ENCODE assay signal across 19 mouse cellular contexts in genomic region chr2:83698484-83698883, GRCm38 (mm10). TPM values are rescaled to one million over a fixed set of nuclear protein-coding genes. Genes with fewer than 3 reads are reported as not detected.
DNase-seq lines count a peak whose midpoint lies in the region; ATAC-seq and TF ChIP-seq lines count a peak whose summit lies in the region.
"Had no signal": no experiment of that assay in that cellular context is flagged by ENCODE, and none has a peak within 500 bp of the region (broad histone marks: within the 10 kb centered on the region; RNA-seq: fewer than 3 reads in every experiment).

No protein-coding gene starts in this region.

- H3K4me3 ChIP-seq in kidney, postnatal 0 days (replicated peaks; ENCODE audit: low read depth, low read length): no peak overlapping the region
- H3K4me3 ChIP-seq in midbrain, postnatal 0 days (ENCODE audit: low read depth, low read length): no peak overlapping the region
- H3K4me3 ChIP-seq in midbrain, embryonic 11.5 days (ENCODE audit: low read depth, low read length): no peak overlapping the region
- H3K4me3 ChIP-seq in stomach, postnatal 0 days (ENCODE audit: low read depth, low read length): no peak overlapping the region
- H3K4me3 ChIP-seq: embryonic facial prominence, embryonic 15.5 days; liver, embryonic 15.5 days; megakaryocyte, embryonic 14.5 days; neural tube, embryonic 15.5 days had no signal

- no peak for DNase-seq in kidney, postnatal 0 days (ENCODE audit: low spot score)
- no peak for DNase-seq in kidney, adult 9 months
- DNase-seq in midbrain, postnatal 0 days (ENCODE audit: low spot score): no peak
- no peak for DNase-seq in midbrain, embryonic 11.5 days (ENCODE audit: low spot score, missing footprints)
- DNase-seq in stomach, postnatal 0 days (ENCODE audit: low spot score): no peak
- DNase-seq in T-cell, adult 2 months (ENCODE audit: low spot score): no peak
- DNase-seq in Muller cell, postnatal 12 days (ENCODE audit: inconsistent ontology term): no peak
- DNase-seq: adrenal gland, postnatal 10 days; cerebellum, adult 9-10 months; heart, postnatal 36 days; kidney, postnatal 10 days; layer of hippocampus, adult 9-11 months; spleen, adult 18-20 months; thymus, postnatal 36 days had no signal

- WGBS in kidney, postnatal 0 days: 78% methylated on average over 1 of the region's 1 CpGs
- WGBS in midbrain, postnatal 0 days: 91% methylated on average over 1 of the region's 1 CpGs
- WGBS in midbrain, embryonic 11.5 days: 74% methylated on average over 1 of the region's 1 CpGs
- WGBS in stomach, postnatal 0 days: 86% methylated on average over 1 of the region's 1 CpGs

- peak; percentile 49; the same call in 1 of the 2 replicates for TF ChIP-seq CTCF in kidney, postnatal 0 days (IDR thresholded peaks at IDR 0.05; ENCODE audit: low read depth)
- peak; percentile 36 for TF ChIP-seq CTCF in midbrain, postnatal 0 days (IDR thresholded peaks at IDR 0.05)
- peak; percentile 57 for TF ChIP-seq CTCF in stomach, postnatal 0 days (IDR thresholded peaks at IDR 0.05; ENCODE audit: low read depth)

- no peaks in the 10 kb centered on the region for H3K4me1 ChIP-seq in kidney, postnatal 0 days (replicated peaks; ENCODE audit: insufficient read depth, low read length)
- no peaks in the 10 kb centered on the region for H3K4me1 ChIP-seq in midbrain, postnatal 0 days (ENCODE audit: insufficient read depth, low read length)
- H3K4me1 ChIP-seq in midbrain, embryonic 11.5 days (ENCODE audit: control insufficient read depth, insufficient read depth, low read length): no peaks in the 10 kb centered on the region
- H3K4me1 ChIP-seq in stomach, postnatal 0 days (replicated peaks; ENCODE audit: control insufficient read depth, insufficient read depth): no peaks in the 10 kb centered on the region
- H3K4me1 ChIP-seq: embryonic facial prominence, embryonic 15.5 days; liver, embryonic 15.5 days; neural tube, embryonic 15.5 days had no signal

- no peak for TF ChIP-seq EP300 in stomach, postnatal 0 days (optimal IDR thresholded peaks at IDR 0.05)

- no peak overlapping the region for H3K4me2 ChIP-seq in kidney, postnatal 0 days (ENCODE audit: low read length)
- no peak overlapping the region for H3K4me2 ChIP-seq in midbrain, postnatal 0 days (ENCODE audit: low read depth, low read length, poor library complexity, severe bottlenecking)
- no peak overlapping the region for H3K4me2 ChIP-seq in midbrain, embryonic 11.5 days
- no peak overlapping the region for H3K4me2 ChIP-seq in stomach, postnatal 0 days (replicated peaks; ENCODE audit: low read depth)
- H3K4me2 ChIP-seq: embryonic facial prominence, embryonic 15.5 days; liver, embryonic 15.5 days; neural tube, embryonic 15.5 days had no signal

- H3K9ac ChIP-seq in kidney, postnatal 0 days (ENCODE audit: low read depth, low read length): no peak overlapping the region
- no peak overlapping the region for H3K9ac ChIP-seq in midbrain, postnatal 0 days (replicated peaks; ENCODE audit: low read length, poor library complexity, severe bottlenecking)
- no peak overlapping the region for H3K9ac ChIP-seq in midbrain, embryonic 11.5 days (ENCODE audit: low read length)
- no peak overlapping the region for H3K9ac ChIP-seq in stomach, postnatal 0 days (ENCODE audit: low read length)
- H3K9ac ChIP-seq: embryonic facial prominence, embryonic 15.5 days; liver, embryonic 15.5 days; neural tube, embryonic 15.5 days had no signal

- H3K27me3 ChIP-seq in kidney, postnatal 0 days (ENCODE audit: insufficient read depth, low read length): no peaks in the 10 kb centered on the region
- H3K27me3 ChIP-seq in midbrain, postnatal 0 days (ENCODE audit: insufficient read depth, low read length): no peaks in the 10 kb centered on the region
- no peaks in the 10 kb centered on the region for H3K27me3 ChIP-seq in midbrain, embryonic 11.5 days (ENCODE audit: control insufficient read depth, insufficient read depth, low read length)
- H3K27me3 ChIP-seq in stomach, postnatal 0 days (ENCODE audit: control insufficient read depth, insufficient read depth, low read length): no peaks in the 10 kb centered on the region
- H3K27me3 ChIP-seq: embryonic facial prominence, embryonic 15.5 days; liver, embryonic 15.5 days; megakaryocyte, embryonic 14.5 days; neural tube, embryonic 15.5 days had no signal

- no peaks in the 10 kb centered on the region for H3K9me3 ChIP-seq in kidney, postnatal 0 days (replicated peaks; ENCODE audit: low read length)
- H3K9me3 ChIP-seq in midbrain, postnatal 0 days (ENCODE audit: low read length): no peaks in the 10 kb centered on the region
- no peaks in the 10 kb centered on the region for H3K9me3 ChIP-seq in midbrain, embryonic 11.5 days (ENCODE audit: control insufficient read depth, low read length)
- no peaks in the 10 kb centered on the region for H3K9me3 ChIP-seq in stomach, postnatal 0 days (ENCODE audit: control insufficient read depth, low read length)
- H3K9me3 ChIP-seq: embryonic facial prominence, embryonic 15.5 days; liver, embryonic 15.5 days; megakaryocyte, embryonic 14.5 days; neural tube, embryonic 15.5 days had no signal

- ATAC-seq in kidney, postnatal 0 days (replicated peaks; ENCODE audit: low FRiP score, low read depth): no peak
- no peak for ATAC-seq in midbrain, postnatal 0 days (ENCODE audit: low FRiP score)
- no peak for ATAC-seq in midbrain, embryonic 11.5 days (ENCODE audit: low FRiP score)
- 0 out of 2 replicates have a peak, but pooled peaks have one; percentile 34 for ATAC-seq in common myeloid progenitor, adult 5-6 weeks (replicated peaks; ENCODE audit: low read depth, poor library complexity, severe bottlenecking)
- no peak for ATAC-seq in stomach, postnatal 0 days (ENCODE audit: low FRiP score, low TSS enrichment)

- no peaks in the 10 kb centered on the region for H3K36me3 ChIP-seq in kidney, postnatal 0 days (ENCODE audit: insufficient read depth, low read length)
- no peaks in the 10 kb centered on the region for H3K36me3 ChIP-seq in midbrain, postnatal 0 days (ENCODE audit: insufficient read depth, low read length)
- no peaks in the 10 kb centered on the region for H3K36me3 ChIP-seq in midbrain, embryonic 11.5 days (ENCODE audit: control insufficient read depth, insufficient read depth, low read length)
- no peaks in the 10 kb centered on the region for H3K36me3 ChIP-seq in stomach, postnatal 0 days (ENCODE audit: control insufficient read depth, insufficient read depth, low read length)
- H3K36me3 ChIP-seq: embryonic facial prominence, embryonic 15.5 days; liver, embryonic 15.5 days; neural tube, embryonic 15.5 days had no signal

- H3K27ac ChIP-seq in kidney, postnatal 0 days: no peak overlapping the region
- H3K27ac ChIP-seq in midbrain, postnatal 0 days (ENCODE audit: low read depth, low read length): no peak overlapping the region
- H3K27ac ChIP-seq in midbrain, embryonic 11.5 days (ENCODE audit: low read depth, low read length): no peak overlapping the region
- no peak overlapping the region for H3K27ac ChIP-seq in stomach, postnatal 0 days (replicated peaks)
- H3K27ac ChIP-seq: embryonic facial prominence, embryonic 15.5 days; liver, embryonic 15.5 days; neural tube, embryonic 15.5 days had no signal

RNA-seq across cellular contexts. Expression of gene Itgav, which starts 25.7 kb away (rescaled TPM):
- 164 and 165 TPM in 2 replicates for polyA plus RNA-seq in kidney, postnatal 0 days (2015; fragmentation: Nextera tagmentation; extraction: Ambion mirVana)
- total RNA-seq in midbrain, postnatal 0 days (2014; rRNA removed): 30.5 and 30.7 TPM in 2 replicates
- 26.7 and 30.8 TPM in 2 replicates for polyA plus RNA-seq in midbrain, postnatal 0 days (2015; fragmentation: Nextera tagmentation; extraction: Ambion mirVana)
- 40.5 and 41.7 TPM in 2 replicates for polyA plus RNA-seq in midbrain, embryonic 11.5 days (2014; fragmentation: Nextera tagmentation; extraction: Ambion mirVana)
- 11.5 and 14.4 TPM in 2 replicates for total RNA-seq in common myeloid progenitor, adult 5-6 weeks (2017)
- polyA plus RNA-seq in stomach, postnatal 0 days (2015; fragmentation: Nextera tagmentation; extraction: Ambion mirVana): 69.8 and 74.3 TPM in 2 replicates

RNA-seq across cellular contexts. Expression of gene Zc3h15, which starts 54.2 kb away (rescaled TPM):
- polyA plus RNA-seq in kidney, postnatal 0 days (2015; fragmentation: Nextera tagmentation; extraction: Ambion mirVana): 158 and 160 TPM in 2 replicates
- 89.0 and 109 TPM in 2 replicates for total RNA-seq in midbrain, postnatal 0 days (2014; rRNA removed)
- 178 and 196 TPM in 2 replicates for polyA plus RNA-seq in midbrain, postnatal 0 days (2015; fragmentation: Nextera tagmentation; extraction: Ambion mirVana)
- polyA plus RNA-seq in midbrain, embryonic 11.5 days (2014; fragmentation: Nextera tagmentation; extraction: Ambion mirVana): 178 and 195 TPM in 2 replicates
- 190 and 200 TPM in 2 replicates for total RNA-seq in common myeloid progenitor, adult 5-6 weeks (2017)
- 84.6 and 106 TPM in 2 replicates for polyA plus RNA-seq in stomach, postnatal 0 days (2015; fragmentation: Nextera tagmentation; extraction: Ambion mirVana)
